Mouse (Mus musculus): ENCODE results near the gene Siah1b. TPM values are rescaled to one million over a fixed set of nuclear protein-coding genes. Genes with fewer than 3 reads are reported as not detected.

Siah1b gene
- total and polyA plus RNA-seq, 3 experiments, result 11.5 to 29.3 (median 21.5) TPM

GRCm38 (mm10) chrX:164082030-164082429 is 5.7 kb upstream of the Siah1b start:
- Histone ChIP-seq H3K27ac (ENCODE audit: insufficient read depth, low read depth) (no peak overlapping the region), H3K27me3 (replicated peaks) (no peaks in the 10 kb centered on the region), H3K9ac (ENCODE audit: insufficient read depth, low read depth) (no peak overlapping the region), H3K4me2 (ENCODE audit: insufficient read depth, low read depth, poor library complexity, severe bottlenecking) (no peak overlapping the region), H3K36me3 (replicated peaks in 1 of 2; ENCODE audit: control insufficient read depth in 1 of 2, insufficient read depth in 1 of 2, low read length in 1 of 2) (no peaks in the 10 kb centered on the region), H3K79me2 (replicated peaks; ENCODE audit: control insufficient read depth, extremely low read depth, insufficient read depth, poor library complexity, severe bottlenecking) (no peaks in the 10 kb centered on the region), H3K4me1 (ENCODE audit: control insufficient read depth in 1 of 2, insufficient read depth in 2 of 2) (no peaks in the 10 kb centered on the region), H3K9me3 (replicated peaks; ENCODE audit: low read length) (no peaks in the 10 kb centered on the region), H3K4me3 (replicated peaks in 1 of 3; ENCODE audit: low read depth in 2 of 3, low read length in 2 of 3, poor library complexity in 1 of 3) (no peak overlapping the region)
- in situ Hi-C loops (cut with MboI; ENCODE audit: low pct_ligation_motif_present, low pct_unique_long_range_greater_than_20kb, low sequenced_read_pairs) (no loop called here), dilution Hi-C loops (cut with MboI; ENCODE audit: extremely low pct_ligation_motif_present, extremely low pct_unique_long_range_greater_than_20kb, low sequenced_read_pairs) (no loop called here)
- DNase-seq (ENCODE audit: extremely low read depth), result no peak
- no peak for TF ChIP-seq MAX (IDR thresholded peaks at IDR 0.05; ENCODE audit: low read length)
- TF ChIP-seq IRF4 (IDR thresholded peaks at IDR 0.05; ENCODE audit: low read depth, low read length), result no peak
- TF ChIP-seq ELF1 (IDR thresholded peaks at IDR 0.05; ENCODE audit: low read depth, low read length), result no peak
- no peak for TF ChIP-seq JUND (conservative IDR thresholded peaks at IDR 0.05; ENCODE audit: low read depth, low read length)
- no peak for TF ChIP-seq MAFK (IDR thresholded peaks at IDR 0.05; ENCODE audit: insufficient replicate concordance, low read length)
- no peak for TF ChIP-seq ZC3H11A (IDR thresholded peaks at IDR 0.05; ENCODE audit: low read depth, low read length)
- no peak for TF ChIP-seq MYC (IDR thresholded peaks at IDR 0.05; ENCODE audit: low read depth, low read length)
- no peak for TF ChIP-seq GABPA (IDR thresholded peaks at IDR 0.05; ENCODE audit: insufficient replicate concordance, low read depth, low read length)
- no peak for TF ChIP-seq PAX5 (IDR thresholded peaks at IDR 0.05; ENCODE audit: low read length)
- no peak for TF ChIP-seq E2F4 (IDR thresholded peaks at IDR 0.05; ENCODE audit: insufficient replicate concordance, low read depth, low read length)
- TF ChIP-seq RCOR1 (conservative IDR thresholded peaks at IDR 0.05; ENCODE audit: low read depth, low read length), result no peak
- TF ChIP-seq CHD2 (IDR thresholded peaks at IDR 0.05; ENCODE audit: low read length), result no peak
- TF ChIP-seq JUN (IDR thresholded peaks at IDR 0.05; ENCODE audit: insufficient read depth, low read depth, low read length), result no peak

GRCm38 (mm10) chrX:164068968-164069367 is 7.3 kb downstream of the Siah1b start:
- DNase-seq (ENCODE audit: extremely low read depth), result no peak
- Histone ChIP-seq H3K4me1 (ENCODE audit: control insufficient read depth in 1 of 2, insufficient read depth in 2 of 2) (no peaks in the 10 kb centered on the region), H3K27me3 (replicated peaks) (no peaks in the 10 kb centered on the region), H3K9ac (ENCODE audit: insufficient read depth, low read depth) (no peak overlapping the region), H3K4me2 (ENCODE audit: insufficient read depth, low read depth, poor library complexity, severe bottlenecking) (no peak overlapping the region), H3K36me3 (replicated peaks in 1 of 2; ENCODE audit: control insufficient read depth in 1 of 2, insufficient read depth in 1 of 2, low read length in 1 of 2) (peaks cover 15 to 20% of the 10 kb centered on the region in 2 experiments), H3K79me2 (replicated peaks; ENCODE audit: control insufficient read depth, extremely low read depth, insufficient read depth, poor library complexity, severe bottlenecking) (no peaks in the 10 kb centered on the region), H3K9me3 (replicated peaks; ENCODE audit: low read length) (no peaks in the 10 kb centered on the region), H3K27ac (ENCODE audit: insufficient read depth, low read depth) (no peak overlapping the region), H3K4me3 (replicated peaks in 1 of 3; ENCODE audit: low read depth in 2 of 3, low read length in 2 of 3, poor library complexity in 1 of 3) (no peak overlapping the region)
- TF ChIP-seq BHLHE40 (IDR thresholded peaks at IDR 0.05; ENCODE audit: low read depth, low read length) (no peak), NELFE (IDR thresholded peaks at IDR 0.05; ENCODE audit: low read depth, low read length) (no peak), MXI1 (IDR thresholded peaks at IDR 0.05; ENCODE audit: low read depth, low read length) (no peak), USF2 (conservative IDR thresholded peaks at IDR 0.05; ENCODE audit: low read depth, low read length) (no peak), USF1 (IDR thresholded peaks at IDR 0.05; ENCODE audit: low read depth, low read length) (no peak), RAD21 (IDR thresholded peaks at IDR 0.05; ENCODE audit: low read depth, low read length) (no peak), IRF4 (IDR thresholded peaks at IDR 0.05; ENCODE audit: low read depth, low read length) (no peak), JUND (conservative IDR thresholded peaks at IDR 0.05; ENCODE audit: low read depth, low read length) (no peak), ETS1 (conservative IDR thresholded peaks at IDR 0.05; ENCODE audit: low read depth, low read length) (no peak), ZC3H11A (IDR thresholded peaks at IDR 0.05; ENCODE audit: low read depth, low read length) (no peak), GABPA (IDR thresholded peaks at IDR 0.05; ENCODE audit: insufficient replicate concordance, low read depth, low read length) (no peak), SMC3 (IDR thresholded peaks at IDR 0.05; ENCODE audit: low read depth, low read length) (no peak), SIN3A (IDR thresholded peaks at IDR 0.05; ENCODE audit: low read length) (no peak), ELF1 (IDR thresholded peaks at IDR 0.05; ENCODE audit: low read depth, low read length) (no peak), TBP (conservative IDR thresholded peaks at IDR 0.05; ENCODE audit: low read depth, low read length) (no peak), MEF2A (IDR thresholded peaks at IDR 0.05; ENCODE audit: borderline replicate concordance, low read depth, low read length) (no peak), ZKSCAN1 (IDR thresholded peaks at IDR 0.05; ENCODE audit: borderline replicate concordance, low read depth, low read length) (no peak), KAT2A (IDR thresholded peaks at IDR 0.05; ENCODE audit: insufficient replicate concordance, low read length) (no peak), ZMIZ1 (IDR thresholded peaks at IDR 0.05; ENCODE audit: low read depth, low read length) (no peak)
- dilution Hi-C loops (cut with MboI; ENCODE audit: extremely low pct_ligation_motif_present, extremely low pct_unique_long_range_greater_than_20kb, low sequenced_read_pairs), result no loop called here
- in situ Hi-C loops (cut with MboI; ENCODE audit: low pct_ligation_motif_present, low pct_unique_long_range_greater_than_20kb, low sequenced_read_pairs), result no loop called here
